Mouse (Mus musculus): ENCODE data around the gene Grin3b.

DNA sequence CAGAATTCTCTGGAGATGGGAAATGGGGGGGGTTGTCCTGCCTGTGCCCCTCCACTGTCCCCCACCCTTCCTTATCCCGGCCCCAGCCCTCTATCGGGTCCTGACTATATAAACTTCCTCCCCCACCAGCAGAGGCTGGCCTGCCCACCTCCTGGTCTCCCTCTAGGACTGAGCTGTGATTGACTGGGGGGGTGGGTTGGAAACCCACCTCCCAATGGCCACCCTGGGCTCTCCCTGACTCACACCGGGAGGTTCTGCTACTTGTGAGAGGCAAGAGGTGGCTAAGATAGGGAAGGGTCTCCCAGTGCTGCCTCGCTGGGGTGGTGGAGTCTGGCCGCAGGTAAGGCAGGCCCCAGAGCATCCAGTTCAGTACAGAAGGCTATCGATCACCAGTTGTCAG lies 23.0 kb upstream of the Grin3b start:
- TF ChIP-seq CTCF (IDR thresholded peaks at IDR 0.05; ENCODE audit: low read depth) (no peak), EP300 (IDR thresholded peaks at IDR 0.05; ENCODE audit: low read depth) (no peak)

Measured in liver, embryonic 14.5 days (tissue).